Mouse (Mus musculus) ES-E14 (cell line): ENCODE data around the gene Hsd11b2. TPM values are rescaled to one million over a fixed set of nuclear protein-coding genes. Genes with fewer than 3 reads are reported as not detected.

Experiments
- DNase-seq: peaks from one replicate; pipeline ENCODE4 v3.0.0-alpha.2; 2013; ENCODE audit warnings: low read depth, low spot score
- H3K27ac ChIP-seq: 2 replicates; pipeline ENCODE4 v1.5.1; 2012; ENCODE audit warnings: low read depth, mild to moderate bottlenecking, low read length, moderate library complexity, mixed read lengths; ENCODE audit not compliant: poor library complexity, insufficient read depth, severe bottlenecking
- H3K36me3 ChIP-seq: 2 replicates; pipeline ENCODE4 v1.6.1; 2012; ENCODE audit warnings: mild to moderate bottlenecking, low read length, moderate library complexity, mixed read lengths; ENCODE audit not compliant: control insufficient read depth, poor library complexity, insufficient read depth, severe bottlenecking
- H3K4me1 ChIP-seq, 2 experiments: fragments of 150-350 bp in 1 of 2; sonication (generic) in 1 of 2; 2 replicates each; pipeline ENCODE4 v1.6.1; 2012; ENCODE audit warnings: low read length in 2 of 2, mild to moderate bottlenecking in 1 of 2, mixed read lengths in 1 of 2; ENCODE audit not compliant: control insufficient read depth in 2 of 2, insufficient read depth in 2 of 2, poor library complexity in 1 of 2
- H3K4me3 ChIP-seq, 2 experiments: fragments of 150-350 bp in 1 of 2; sonication (generic) in 1 of 2; 2 replicates each; pipeline ENCODE4 v1.5.1; 2012; ENCODE audit warnings: low read length in 2 of 2, low read depth in 1 of 2, mild to moderate bottlenecking in 1 of 2, mixed read lengths in 1 of 2; ENCODE audit not compliant: insufficient read depth in 1 of 2, poor library complexity in 1 of 2, severe bottlenecking in 1 of 2
- H3K9ac ChIP-seq: 2 replicates; pipeline ENCODE4 v1.6.1; 2012; ENCODE audit warnings: low read depth, mild to moderate bottlenecking, low read length, mixed read lengths; ENCODE audit not compliant: poor library complexity, insufficient read depth, severe bottlenecking
- H3K9me3 ChIP-seq: fragments of 150-350 bp; sonication (generic); 2 replicates; pipeline ENCODE4 v1.6.1; 2012; ENCODE audit warnings: low read depth, mild to moderate bottlenecking, low read length; ENCODE audit not compliant: control insufficient read depth, insufficient read depth
- CHD2 ChIP-seq: IDR thresholded peaks from 2 replicates; pipeline ENCODE4 v1.6.1; 2014; ENCODE audit warnings: mild to moderate bottlenecking, low read depth, low read length, inconsistent platforms
- HCFC1 ChIP-seq: IDR thresholded peaks from 2 replicates; pipeline ENCODE4 v1.6.1; 2012; ENCODE audit warnings: low read length, inconsistent platforms, borderline replicate concordance; ENCODE audit not compliant: insufficient read depth
- MAFK ChIP-seq: IDR thresholded peaks from 2 replicates; pipeline ENCODE4 v1.6.1; 2014; ENCODE audit warnings: mild to moderate bottlenecking, low read depth, low read length, inconsistent platforms; ENCODE audit not compliant: insufficient read depth
- ZC3H11A ChIP-seq: IDR thresholded peaks from 2 replicates; pipeline ENCODE4 v1.6.1; 2012; ENCODE audit warnings: low read depth, mild to moderate bottlenecking, inconsistent platforms, low read length, borderline replicate concordance
- ZNF384 ChIP-seq: IDR thresholded peaks from 2 replicates; pipeline ENCODE4 v1.6.1; 2012; ENCODE audit warnings: low read depth, low read length, inconsistent platforms
- in situ Hi-C, 2 experiments: fragments of 600-800 bp; cut with MboI; formaldehyde crosslinking; loops; one replicate each; pipeline ENCODE4 v1.15.1; 2025; ENCODE audit warnings: low sequenced_read_pairs in 2 of 2, inconsistent platforms in 1 of 2; ENCODE audit not compliant: unreplicated experiment in 2 of 2
- total RNA-seq: library from RNA; depleted of rRNA; stranded (reverse); fragments of 300-350 nt; gene quantifications from 2 replicates; pipeline ENCODE4 v1.2.3, GENCODE M21; 2012

Hsd11b2 gene
- total RNA-seq, 1 experiment: 0.67 TPM

- peaks cover 0 to 17% of the 10 kb centered on the region in 2 experiments; a peak in 2 of 4 replicates for H3K4me1 ChIP-seq
- no peak overlapping the region for H3K4me3 ChIP-seq
- no peak overlapping the region for H3K9ac ChIP-seq
- TF ChIP-seq HCFC1: no peak
- TF ChIP-seq CHD2: no peak
- no peak for TF ChIP-seq ZNF384
- TF ChIP-seq MAFK: no peak
- no peak for TF ChIP-seq ZC3H11A
- no peak for DNase-seq
- H3K9me3 ChIP-seq: no peaks in the 10 kb centered on the region
- in situ Hi-C loops: no loop called here
- no peak overlapping the region for H3K27ac ChIP-seq
- peaks cover 20% of the 10 kb centered on the region; the same call in 1 of the 2 replicates for H3K36me3 ChIP-seq
These were observed 2.5 kb downstream of the Hsd11b2 start for GRCm38 (mm10) chr8:105521061-105521460.

GRCm38 (mm10) chr8:105521995-105522769 lies 3.6 kb downstream of the Hsd11b2 start:
- no peak for DNase-seq
- Histone ChIP-seq H3K4me1 (peaks cover 0 to 19% of the 10 kb centered on the region in 2 experiments; a peak in 2 of 4 replicates), H3K9ac (no peak overlapping the region), H3K27ac (no peak overlapping the region), H3K36me3 (peaks cover 20% of the 10 kb centered on the region; the same call in 1 of the 2 replicates), H3K9me3 (no peaks in the 10 kb centered on the region), H3K4me3 (no peak overlapping the region)
- in situ Hi-C loops: no loop called here
- TF ChIP-seq ZNF384 (no peak), MAFK (no peak), ZC3H11A (no peak), CHD2 (no peak), HCFC1 (no peak)

- Histone ChIP-seq H3K4me3 (no peak overlapping the region), H3K27ac (no peak overlapping the region), H3K9ac (no peak overlapping the region), H3K9me3 (no peaks in the 10 kb centered on the region), H3K4me1 (peaks cover 0 to 19% of the 10 kb centered on the region in 2 experiments; a peak in 2 of 4 replicates), H3K36me3 (peaks cover 20% of the 10 kb centered on the region; the same call in 1 of the 2 replicates)
- TF ChIP-seq ZC3H11A (no peak), CHD2 (no peak)
- in situ Hi-C loops: no loop called here
- DNase-seq: no peak
These were observed 4.3 kb downstream of the Hsd11b2 start for GRCm38 (mm10) chr8:105522890-105523289.

- no peak overlapping the region for H3K4me3 ChIP-seq
- H3K9me3 ChIP-seq: no peaks in the 10 kb centered on the region
- DNase-seq: no peak
- H3K9ac ChIP-seq: no peak overlapping the region
- H3K36me3 ChIP-seq: peaks cover 18% of the 10 kb centered on the region; the same call in 1 of the 2 replicates
- in situ Hi-C loops: no loop called here
- H3K4me1 ChIP-seq: peaks cover 0 to 5% of the 10 kb centered on the region in 2 experiments; a peak in 1 of 4 replicates
- TF ChIP-seq MAFK (no peak), CHD2 (no peak), HCFC1 (no peak), ZC3H11A (no peak), ZNF384 (no peak)
- H3K27ac ChIP-seq: no peak overlapping the region
These were observed 8.6 kb downstream of the Hsd11b2 start for GRCm38 (mm10) chr8:105527110-105527509.

- Histone ChIP-seq H3K36me3 (peaks cover 9% of the 10 kb centered on the region; the same call in 1 of the 2 replicates), H3K9me3 (no peaks in the 10 kb centered on the region), H3K27ac (no peak overlapping the region), H3K4me3 (no peak overlapping the region), H3K4me1 (peaks cover 0 to 5% of the 10 kb centered on the region in 2 experiments; a peak in 1 of 4 replicates), H3K9ac (no peak overlapping the region)
- in situ Hi-C loops: no loop called here
- no peak for TF ChIP-seq CHD2
- TF ChIP-seq ZNF384: no peak
- TF ChIP-seq ZC3H11A: no peak
- no peak for TF ChIP-seq HCFC1
- no peak for TF ChIP-seq MAFK
- no peak for DNase-seq
These were observed 9.7 kb downstream of the Hsd11b2 start for GRCm38 (mm10) chr8:105528206-105528605.
